Mouse (Mus musculus): ENCODE data around the gene Ptgdr2.

DNA sequence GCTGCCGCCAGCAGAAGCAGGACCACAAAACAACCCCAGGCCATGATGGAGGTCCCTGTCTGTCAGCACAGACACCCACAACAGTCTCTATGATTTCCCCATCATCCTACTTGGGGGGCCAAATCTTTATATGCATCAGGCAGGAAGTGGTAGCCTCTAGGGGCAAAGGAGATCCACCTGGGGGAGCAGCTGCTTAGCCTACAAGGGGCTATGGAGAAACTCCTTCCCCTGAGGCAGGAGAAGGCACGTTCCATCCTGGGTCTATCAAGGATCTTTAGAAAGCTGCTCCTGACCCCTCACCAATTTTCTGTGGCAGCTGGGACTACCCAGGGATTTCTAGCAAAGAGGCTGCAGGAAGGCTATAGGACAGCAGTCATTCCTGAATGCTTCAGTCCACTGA, 16.4 kb upstream of the Ptgdr2 start, which contains the start of gene Zp1:
- no peak for TF ChIP-seq CTCF (IDR thresholded peaks at IDR 0.05; ENCODE audit: insufficient read depth, low read depth, low read length)
- TF ChIP-seq POLR2A (IDR thresholded peaks at IDR 0.05; ENCODE audit: insufficient read depth, low read depth, low read length): no peak
